Mouse (Mus musculus): ENCODE measurements at regions not wholly inside any gene's neighbourhood (a gene's known extent, or its start where the extent isn't known, plus 50 kb on each side); places are given as distances from the start of the nearest gene placed in this dataset.

- no peak for TF ChIP-seq EP300 (optimal IDR thresholded peaks at IDR 0.05)
- TF ChIP-seq CTCF (IDR thresholded peaks at IDR 0.05; ENCODE audit: low read depth): peak; percentile 54
Observed at GRCm38 (mm10) chr12:47313413-47313812, 494.7 kb upstream of the Nova1 start.
